Mouse (Mus musculus) kidney, adult 18-20 months (tissue): ENCODE data around the gene Arntl.
"Not testable (repeated sequence)": the region's sequence is repeated elsewhere in the genome, so short reads cannot be mapped to it uniquely, and the experiment has no call there.

Source experiments
- DNase-seq: peaks from one replicate; pipeline ENCODE4 v3.0.0; 2021

The Arntl gene

DNA sequence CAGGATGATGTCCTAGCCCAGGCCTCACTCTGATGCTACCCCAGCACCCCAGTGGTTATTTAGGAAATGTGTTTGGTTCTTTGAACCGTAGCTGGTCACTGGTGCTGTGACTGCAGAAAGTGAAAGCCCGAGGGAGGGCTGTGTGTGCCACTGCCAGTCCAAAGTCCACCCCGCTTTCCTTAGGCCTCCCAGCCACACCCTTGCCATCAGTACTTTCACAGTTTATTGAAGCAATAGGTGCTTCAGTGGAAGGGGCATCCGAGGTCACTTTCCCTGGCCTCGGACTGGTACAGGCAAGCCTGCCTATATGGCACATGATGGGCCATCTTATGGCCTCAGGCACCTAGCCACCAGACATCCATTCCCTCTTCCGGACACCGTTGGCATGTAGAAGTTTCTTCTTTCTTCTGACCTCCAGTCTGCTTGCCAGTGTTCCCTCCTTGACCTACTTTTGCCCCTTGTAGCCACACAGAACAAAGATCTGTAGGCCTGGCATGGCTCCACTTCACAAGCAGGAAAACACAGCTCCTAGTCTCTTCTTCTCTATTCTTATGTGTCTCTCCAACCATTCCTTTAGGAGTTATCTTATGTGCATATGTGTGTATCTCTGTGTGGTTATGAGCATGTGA lies 46.6 kb downstream of the Arntl start:
- peak; percentile 55 for DNase-seq

DNA sequence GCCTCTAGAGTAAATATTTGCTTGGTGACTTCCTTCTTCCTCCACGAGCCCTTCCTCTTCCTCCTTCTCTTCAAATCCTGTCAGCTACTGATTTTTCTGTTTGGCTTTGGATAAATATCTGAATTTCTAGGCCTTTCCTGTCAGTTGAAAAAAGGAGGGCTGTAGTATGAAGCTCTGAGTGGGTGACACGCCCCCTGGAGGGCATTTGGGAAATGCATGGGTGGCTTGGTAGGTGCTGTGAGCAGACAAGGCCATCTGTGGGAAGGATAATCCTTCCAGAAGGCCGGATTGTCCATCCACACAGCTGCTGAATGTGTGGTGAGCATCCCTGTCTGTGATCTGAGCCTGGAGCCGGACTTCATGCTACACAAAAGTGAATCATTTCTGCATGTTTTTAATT lies 48.8 kb downstream of the Arntl start:
- peak; percentile 44 for DNase-seq

DNA sequence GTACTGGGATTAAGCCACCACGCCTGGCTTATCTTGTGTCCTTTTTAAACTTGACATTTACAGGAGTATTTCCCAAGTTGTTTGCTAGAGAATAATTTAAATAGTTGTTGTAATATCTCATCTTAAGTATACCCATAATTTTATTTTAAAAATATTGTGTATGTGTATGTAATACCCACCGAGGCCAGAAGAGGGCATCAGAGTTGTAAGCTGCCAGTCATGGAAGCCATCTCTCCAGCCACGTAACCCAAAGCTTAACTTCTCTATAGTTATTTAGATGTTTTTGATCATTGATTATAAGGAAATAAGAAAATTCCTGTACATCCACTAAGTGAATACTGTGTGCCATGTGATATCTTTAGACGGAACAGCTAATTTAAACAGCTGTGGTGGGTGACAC lies 51.2 kb downstream of the Arntl start:
- DNase-seq = no peak

DNA sequence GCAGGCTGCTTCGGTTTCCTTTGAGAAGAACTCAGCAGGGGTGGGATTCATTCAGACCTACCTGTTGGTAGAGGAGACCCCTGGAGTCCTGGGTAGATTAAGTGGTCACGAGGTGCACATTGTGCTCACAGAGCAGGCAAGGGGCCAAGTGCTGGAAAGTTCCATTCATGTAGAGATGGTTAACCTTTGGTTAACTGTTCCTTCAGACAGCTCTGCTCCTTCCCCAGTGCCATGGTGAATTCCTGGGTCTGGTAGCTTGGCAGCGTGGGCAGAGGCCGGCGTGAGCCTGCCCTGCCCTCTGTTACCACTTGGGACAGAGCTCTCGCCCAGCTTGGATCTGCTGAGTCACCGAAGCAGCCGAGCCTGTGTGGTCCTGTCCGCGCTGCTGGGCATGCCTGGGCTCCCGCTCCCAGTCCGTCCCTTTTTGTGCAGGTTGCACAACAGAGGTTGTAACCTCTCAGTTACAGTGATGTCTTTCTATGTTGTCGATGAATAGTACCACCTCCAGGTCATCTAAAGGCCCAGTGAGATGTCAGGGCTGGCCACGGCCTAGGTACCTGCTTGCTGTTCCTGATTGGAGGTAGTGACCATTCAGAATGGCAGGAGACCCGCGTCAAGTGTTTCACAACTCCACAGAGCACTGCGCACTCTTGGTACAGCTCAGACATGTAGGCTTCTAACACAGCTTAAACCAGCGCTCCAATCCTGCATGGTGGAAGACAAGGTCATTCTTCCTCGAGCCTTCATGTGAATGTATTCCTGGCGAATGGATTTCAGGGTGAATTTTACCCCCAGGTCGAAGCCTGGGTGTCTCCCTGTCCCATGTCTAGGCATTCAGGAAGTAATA lies 53.3 kb downstream of the Arntl start:
- DNase-seq = peak; percentile 76

DNA sequence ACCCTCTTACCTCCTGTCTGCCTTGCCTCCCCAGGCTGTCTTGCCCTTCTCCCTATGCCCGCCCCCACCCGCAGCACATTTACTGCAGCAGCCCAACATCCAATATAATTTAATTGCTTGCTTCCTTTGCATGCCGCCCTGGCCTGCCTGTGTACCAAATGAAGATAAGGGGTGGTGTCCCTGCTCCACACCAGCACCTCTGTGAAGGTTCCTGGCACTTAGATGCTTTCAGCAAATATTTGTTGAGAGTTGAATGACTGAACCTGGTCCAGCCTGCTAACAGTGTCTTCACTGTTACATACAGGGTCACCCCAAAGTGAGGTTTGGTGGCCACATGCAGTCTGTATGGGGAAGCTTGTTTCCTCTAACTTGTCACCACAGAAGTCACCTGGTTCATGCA lies 54.4 kb downstream of the Arntl start:
- DNase-seq = no peak

DNA sequence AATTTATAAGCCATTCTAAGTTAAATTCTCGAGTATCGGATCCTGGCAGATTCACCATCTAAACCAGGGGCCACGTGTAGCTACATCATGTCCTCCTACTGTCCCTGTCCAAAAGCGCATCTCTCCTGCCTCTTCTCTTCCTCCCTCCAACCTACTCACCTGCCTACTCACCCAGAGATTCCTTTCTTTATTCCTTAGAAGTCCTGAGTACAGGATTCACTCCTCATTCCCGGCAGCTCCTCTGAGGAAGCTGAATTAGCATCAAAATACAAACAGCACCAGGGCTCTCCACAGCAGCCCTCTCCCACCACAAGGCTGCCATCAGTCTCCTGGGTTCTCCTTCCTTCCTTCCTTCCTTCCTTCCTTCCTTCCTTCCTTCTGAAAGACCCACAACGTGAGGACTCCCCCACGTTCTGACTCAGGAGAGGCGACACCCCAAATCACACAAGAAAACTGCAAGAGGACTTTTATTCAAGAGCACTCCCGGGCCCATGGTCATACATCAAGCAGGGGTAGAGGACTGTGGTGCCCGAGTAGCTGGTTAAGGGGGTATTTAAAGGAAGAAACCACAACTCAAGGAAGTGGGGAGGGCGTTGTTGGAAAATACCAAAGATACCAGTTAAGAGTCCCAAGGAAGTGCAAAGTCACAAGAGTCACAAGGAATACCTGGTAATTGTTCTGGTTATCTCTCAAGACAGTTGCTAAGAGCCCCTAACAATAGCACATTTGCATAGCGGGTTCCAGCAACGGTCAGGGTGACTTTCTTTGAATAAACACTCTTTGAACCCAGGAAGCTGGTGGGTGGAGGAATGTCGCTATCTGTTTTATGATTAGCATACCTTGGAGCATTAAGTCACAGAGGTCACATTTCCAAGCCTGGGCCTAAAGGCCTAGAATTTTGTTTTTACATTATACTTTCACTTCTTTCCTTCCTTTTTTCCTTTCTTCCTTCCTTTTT lies 55.5 kb downstream of the Arntl start:
- DNase-seq = not testable (repeated sequence)

DNA sequence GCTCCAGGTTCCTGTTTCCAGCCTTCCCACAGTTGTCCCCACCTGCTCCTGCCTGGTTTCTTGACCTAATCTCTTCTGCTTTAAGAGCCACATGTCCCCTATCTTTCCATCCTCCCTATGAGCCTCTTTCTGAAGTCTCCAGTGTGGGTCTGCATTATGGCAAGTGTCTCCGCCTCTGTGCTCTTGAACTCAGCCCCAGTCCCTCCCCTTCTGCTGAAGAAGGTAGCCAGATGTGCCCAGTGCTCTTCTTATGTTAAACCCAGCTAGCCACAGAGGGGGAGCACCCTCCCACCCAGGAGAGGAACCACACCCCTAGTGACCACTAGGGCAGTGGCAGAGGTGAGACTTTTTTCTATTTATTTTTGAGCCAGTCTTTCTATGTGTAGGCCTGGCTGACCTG lies 56.7 kb downstream of the Arntl start:
- DNase-seq = no peak

DNA sequence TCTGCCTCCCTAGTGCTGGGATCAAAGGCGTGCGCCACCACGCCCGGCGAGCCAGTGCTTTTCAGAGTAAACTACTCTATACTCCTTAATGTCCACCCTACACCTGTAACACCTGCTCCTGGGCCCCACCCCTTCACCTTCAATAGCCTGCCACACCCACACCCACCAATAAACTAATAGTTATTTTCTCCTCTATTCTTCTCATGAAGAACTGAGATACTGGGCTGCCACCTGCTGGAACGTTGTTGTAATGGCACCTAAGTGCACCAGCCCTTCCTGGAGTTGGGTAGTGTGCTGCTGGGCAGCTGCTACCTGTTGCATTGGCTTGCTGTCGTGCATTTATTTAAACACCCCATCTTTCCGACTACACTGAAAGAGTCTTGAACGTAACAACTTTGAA lies 61.0 kb downstream of the Arntl start:
- DNase-seq = peak; percentile 71

DNA sequence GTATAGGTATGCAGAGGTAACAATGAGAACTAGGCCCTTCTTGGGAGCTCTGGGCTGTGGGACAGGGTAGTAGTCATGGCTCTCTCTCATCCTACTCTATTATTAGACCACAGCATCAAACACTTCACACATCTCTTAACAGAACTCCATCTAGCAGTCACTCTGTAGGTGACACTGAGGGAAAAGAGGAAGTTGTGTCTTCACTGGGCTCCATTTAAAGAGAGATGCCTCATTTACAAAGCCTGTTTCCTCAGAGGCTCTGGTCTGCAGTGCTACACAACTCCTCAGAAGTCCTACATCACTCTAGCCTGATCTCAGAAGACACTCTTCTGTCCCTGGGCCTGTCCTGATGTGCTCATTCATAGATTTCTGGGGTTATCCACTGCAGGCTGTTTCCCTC lies 61.8 kb downstream of the Arntl start:
- DNase-seq = no peak

DNA sequence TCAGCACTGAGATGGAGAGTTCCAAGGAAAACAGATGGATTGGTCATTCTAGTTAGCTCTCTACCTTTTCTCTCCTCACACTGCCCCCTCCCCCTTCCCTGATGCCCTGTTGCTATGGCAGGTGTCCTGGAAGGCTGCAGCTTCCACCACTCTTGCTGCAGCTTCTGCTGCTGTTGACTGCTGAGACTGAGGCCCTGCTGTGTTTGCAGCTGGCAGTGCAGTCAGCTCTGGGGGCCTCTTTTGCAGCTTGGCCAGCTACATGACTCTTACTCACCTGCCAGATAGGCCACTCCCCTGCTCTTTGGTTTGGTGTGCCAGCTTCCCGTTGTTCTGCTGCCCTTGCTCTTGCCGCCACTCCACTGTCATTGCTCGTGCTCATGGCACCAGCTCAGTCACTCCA lies 62.7 kb downstream of the Arntl start:
- no peak for DNase-seq

DNA sequence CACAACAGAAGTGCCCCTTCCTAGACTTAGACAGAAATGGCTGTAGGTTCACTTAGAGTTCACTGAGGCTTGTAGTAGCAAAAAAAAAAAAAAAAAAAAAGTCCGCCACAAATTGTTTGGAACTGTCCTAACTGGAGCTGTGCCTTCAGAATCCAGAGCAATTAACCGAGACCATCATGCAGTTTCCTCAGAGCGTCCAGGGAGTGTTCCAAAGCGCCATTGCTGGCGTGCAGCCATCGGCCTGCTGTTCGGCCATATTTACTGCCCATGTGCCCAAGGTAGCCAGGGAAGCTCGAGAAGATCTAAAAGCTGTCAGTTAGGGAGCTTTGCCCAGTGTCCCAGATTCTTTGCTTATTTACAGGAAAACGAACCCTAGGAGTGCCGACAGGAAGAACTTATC lies 63.3 kb downstream of the Arntl start:
- peak; percentile 31 for DNase-seq

DNA sequence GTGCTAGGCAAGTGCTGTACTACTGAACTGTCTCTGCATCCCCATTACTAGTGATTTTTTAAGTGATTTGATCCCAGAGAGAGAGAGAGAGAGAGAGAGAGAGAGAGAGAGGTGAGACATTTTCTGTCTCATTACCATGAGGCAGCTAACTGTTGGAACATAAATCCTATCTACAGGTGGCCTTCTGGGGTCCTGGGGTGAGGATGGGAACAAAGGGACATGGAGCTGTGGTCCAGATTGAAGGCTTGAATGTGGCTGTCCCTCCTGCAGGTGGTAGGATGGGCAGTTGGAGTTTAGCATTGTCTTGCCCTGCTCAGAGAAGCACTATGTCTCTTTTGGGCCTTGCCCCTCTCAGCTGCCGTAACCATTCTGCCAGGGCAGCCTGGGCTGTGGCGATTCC lies 63.7 kb downstream of the Arntl start:
- no peak for DNase-seq

DNA sequence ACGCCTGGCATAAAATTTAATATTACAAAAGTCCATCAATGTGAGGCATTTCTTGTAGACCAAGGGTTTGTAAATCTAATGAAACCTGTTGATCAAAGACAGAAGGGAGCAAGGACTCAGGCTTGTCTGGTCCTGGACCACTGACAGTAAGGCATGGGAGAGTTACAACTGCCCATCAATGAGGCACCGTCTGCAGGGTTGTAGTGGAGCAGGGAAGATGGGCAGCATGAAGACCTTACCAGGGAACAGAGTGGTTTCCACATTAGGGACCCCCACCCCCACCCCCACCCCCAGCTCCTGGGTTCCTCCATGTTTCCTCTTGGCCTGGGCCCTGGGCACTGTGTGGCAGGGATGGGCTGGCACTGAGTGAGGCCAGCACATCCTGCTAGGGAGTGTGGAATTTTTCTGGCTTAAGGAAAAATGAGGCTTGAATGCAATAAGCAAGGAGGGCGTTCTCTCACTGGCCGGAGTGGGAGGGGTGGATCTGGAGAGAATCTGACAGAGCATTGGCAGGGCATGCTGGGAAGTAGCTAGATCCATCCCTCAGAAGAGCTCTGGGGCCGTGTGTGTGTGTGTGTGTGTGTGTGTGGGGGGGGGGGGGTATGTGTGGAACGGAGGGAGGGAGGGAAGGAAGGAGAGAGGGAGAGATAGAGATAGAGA lies 65.2 kb downstream of the Arntl start:
- DNase-seq = no peak

DNA sequence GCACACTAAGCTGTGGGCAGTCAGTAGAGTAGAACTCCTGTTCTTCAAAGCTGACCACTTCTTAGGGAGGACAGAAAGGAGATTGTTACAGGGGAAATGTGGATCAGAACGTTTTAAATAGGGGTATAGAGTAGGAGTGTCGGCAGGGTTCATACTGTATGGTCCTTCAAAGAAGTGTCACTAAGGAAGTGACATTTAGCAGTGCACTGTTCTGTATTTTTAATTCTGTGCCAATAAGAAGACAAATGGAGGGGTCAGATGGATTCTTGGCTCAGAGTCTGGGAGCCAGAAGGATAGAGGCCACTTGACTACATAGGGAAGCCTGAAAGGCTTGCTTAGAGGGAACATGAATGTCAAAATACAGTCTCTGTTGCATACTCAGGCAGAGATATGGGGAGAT lies 70.0 kb downstream of the Arntl start:
- DNase-seq = no peak

DNA sequence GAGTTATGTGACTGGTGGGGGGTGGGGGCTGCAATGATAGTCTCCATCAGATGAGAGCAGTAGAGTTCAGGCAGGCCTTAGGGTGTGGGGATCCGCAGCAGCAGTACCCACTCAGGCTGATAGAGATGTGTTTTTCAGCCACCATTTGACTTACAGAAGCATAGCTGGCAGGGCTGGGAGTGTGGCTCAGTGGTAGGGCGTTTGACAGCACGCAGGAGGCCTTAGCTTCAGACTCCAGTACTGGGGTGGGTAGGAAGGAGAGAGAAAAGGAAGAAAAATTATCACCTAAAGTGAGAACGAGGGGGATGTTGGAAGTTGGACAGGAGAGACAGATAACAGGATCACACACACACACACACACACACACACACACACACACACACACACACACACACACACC lies 71.2 kb downstream of the Arntl start:
- no peak for DNase-seq

DNA sequence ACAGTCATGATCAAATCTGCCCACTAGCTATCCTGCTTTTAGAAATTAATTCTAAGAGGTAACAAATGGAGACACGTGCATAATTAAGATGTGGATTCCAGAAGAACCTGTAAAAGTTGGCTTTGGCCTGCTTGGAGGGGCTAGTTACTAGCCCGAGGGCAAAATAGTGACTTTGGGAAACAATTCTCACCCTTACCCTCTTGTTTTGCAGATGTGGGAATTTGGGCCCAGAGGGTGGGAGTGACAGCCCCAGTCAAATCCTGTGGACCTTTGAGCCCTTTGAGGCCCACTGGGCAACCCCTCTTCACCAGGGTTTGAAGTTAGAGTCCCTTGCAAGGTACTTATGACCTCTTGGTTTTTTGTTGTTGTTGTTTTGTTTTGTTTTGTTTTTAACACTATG lies 72.0 kb downstream of the Arntl start:
- DNase-seq = no peak

DNA sequence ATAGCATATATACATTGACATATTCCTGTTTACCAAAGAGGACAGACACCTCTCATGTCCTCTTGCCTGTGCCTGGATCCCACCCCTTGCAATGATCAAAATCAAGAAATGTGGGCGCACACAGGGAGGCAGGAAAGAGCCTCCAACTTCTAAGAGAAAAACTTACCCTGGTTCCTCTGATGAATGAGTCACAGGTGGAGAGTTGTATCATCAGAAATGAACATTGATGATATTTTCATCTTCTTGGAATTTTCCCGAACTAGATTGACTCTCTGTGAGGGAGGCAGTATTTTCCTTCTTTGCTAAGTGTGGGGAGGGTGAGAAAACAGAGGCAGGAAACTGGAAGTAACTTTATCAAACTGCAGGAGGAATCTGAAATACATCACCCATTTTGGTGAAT lies 78.1 kb downstream of the Arntl start:
- DNase-seq = no peak

DNA sequence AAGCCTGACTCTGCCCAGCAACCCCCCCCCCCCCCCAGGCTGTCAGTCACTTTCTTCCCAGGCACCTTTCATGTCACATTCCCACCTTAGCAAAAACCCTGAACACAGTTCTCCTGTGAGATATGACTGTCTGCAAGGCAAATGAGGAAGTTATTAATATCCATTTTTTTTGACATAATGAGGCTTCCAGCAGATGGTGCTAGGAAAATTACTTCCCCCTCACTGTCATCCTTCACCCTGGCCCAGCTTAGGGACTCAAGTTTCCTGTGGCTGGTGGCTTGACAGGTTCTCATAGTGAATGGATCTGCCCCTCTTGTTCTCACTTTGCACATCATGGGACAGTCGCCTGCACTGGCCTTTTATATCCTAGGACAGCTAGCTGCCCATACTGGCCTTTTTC lies 81.9 kb downstream of the Arntl start:
- no peak for DNase-seq

DNA sequence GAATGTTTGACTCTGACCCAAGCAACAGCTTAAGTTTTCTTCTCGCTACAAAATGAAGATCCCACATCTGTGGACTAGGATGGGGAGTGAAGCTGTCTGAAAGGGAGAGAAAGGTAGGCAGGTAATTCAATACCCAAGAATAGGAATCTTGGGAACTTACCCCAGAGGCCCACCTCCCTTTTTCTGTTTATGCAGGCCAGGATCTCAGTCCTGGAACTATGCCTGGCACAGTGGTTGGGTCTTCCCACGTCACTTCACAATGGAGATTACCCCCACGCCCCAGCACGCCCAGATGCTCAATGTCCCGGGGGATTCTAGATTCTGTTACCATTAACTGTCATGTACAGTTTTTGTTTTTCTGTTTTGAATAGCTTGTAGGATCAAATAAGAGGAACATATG lies 84.5 kb downstream of the Arntl start:
- no peak for DNase-seq

DNA sequence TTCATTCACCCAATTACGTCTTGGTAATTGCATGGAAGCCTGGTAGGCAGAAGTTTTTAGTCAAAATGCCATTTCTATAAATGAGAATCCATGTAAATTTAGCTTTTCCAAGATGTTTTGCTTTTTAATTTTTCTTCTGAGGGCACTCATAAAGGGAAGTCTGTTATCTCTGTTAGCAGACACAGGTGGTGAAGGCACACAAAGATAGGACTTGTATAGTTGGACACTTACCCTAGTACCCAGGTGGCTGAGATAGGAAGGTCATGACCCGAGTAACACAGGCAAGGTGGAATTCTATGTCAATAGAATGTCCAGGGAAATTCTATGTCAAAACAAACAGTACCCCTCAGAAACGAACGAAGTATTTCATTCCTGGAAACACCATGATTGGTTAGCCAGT lies 84.9 kb downstream of the Arntl start:
- no peak for DNase-seq

DNA sequence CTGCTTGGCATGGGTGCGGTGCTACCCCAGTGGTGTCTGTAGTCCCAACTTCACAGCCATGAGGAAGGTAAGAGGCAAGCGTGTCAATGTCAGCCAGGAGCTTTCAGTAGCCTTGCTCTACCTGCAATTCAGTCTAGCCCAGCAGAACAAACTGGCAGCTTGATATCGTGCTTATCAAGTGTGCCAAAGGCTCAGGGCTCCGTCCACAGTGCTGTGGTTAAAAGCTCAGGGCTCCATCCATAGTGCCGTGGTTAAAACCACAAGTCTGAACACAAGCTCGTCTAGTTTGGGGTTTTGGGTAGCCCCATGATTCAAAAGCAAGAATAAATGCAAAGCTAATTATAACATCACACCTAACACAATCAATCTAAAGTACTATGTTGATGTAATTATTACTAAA lies 87.3 kb downstream of the Arntl start:
- DNase-seq = no peak

DNA sequence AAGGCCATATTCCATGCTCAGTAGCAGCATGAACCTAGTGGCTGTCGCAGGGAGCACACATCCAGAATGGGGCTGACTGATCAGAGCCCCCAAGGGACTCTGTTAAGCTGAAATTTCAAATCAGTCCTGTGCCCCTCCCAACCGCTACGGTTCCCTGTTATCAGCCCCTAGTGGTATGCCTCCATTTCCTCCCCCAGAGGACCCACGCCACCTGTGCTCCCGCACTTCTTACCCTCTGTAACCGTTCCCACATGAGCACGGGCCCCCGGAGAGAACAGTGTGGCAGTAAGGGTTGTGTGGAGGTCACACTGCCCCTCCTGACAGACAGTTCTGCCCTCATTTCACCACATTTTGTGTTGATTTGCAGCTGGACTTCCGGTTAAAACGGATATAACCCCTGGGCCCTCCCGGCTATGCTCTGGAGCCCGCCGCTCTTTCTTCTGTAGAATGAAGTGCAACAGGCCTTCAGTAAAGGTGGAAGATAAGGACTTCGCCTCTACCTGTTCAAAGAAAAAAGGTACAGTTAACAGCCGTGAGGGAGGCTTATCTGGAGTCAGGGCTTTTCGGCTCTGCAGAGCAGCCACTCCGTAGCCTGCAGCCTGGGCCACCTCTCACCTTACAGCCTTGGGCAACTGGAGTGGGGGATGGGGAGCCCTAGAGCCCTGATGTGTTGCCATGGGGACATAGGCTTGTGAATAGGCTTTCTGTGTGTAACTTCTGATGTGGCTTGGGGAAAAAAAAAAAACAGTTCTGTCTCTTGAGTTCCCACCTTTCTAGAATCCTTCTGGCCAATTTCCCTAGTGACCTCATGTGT lies 88.0 kb downstream of the Arntl start:
- no peak for DNase-seq
